Mouse (Mus musculus) lung, postnatal 0 days (tissue): ENCODE data around the gene Cdc14a.

Source experiments
- CTCF ChIP-seq: IDR thresholded peaks from 2 replicates; pipeline ENCODE4 v1.5.1; 2016; ENCODE audit warnings: antibody characterized with exemption, mild to moderate bottlenecking
- EP300 ChIP-seq: IDR thresholded peaks from 2 replicates; pipeline ENCODE4 v1.6.1; 2016; ENCODE audit warnings: antibody characterized with exemption, mild to moderate bottlenecking, control low read depth

- TF ChIP-seq CTCF (no peak), EP300 (no peak)
Observed at GRCm38 (mm10) chr3:116388808-116389207, 35.0 kb downstream of the Cdc14a start.
